Mouse (Mus musculus) G1E (cell line): ENCODE measurements around the gene Hist2h3b.

Experiments used
- CTCF ChIP-seq: IDR thresholded peaks from 2 replicates; pipeline ENCODE4 v1.5.1; 2012; ENCODE audit warnings: low read depth, low read length, inconsistent platforms, mixed read lengths
- POLR2AphosphoS5 ChIP-seq: IDR thresholded peaks from 2 replicates; pipeline ENCODE4 v1.6.1; 2012; ENCODE audit warnings: low read depth, low read length, inconsistent platforms; ENCODE audit not compliant: insufficient replicate concordance
- TAL1 ChIP-seq: conservative IDR thresholded peaks from 2 replicates; pipeline ENCODE4 v1.6.1; 2012; ENCODE audit warnings: low read depth, low read length, inconsistent platforms, mixed read lengths

DNA sequence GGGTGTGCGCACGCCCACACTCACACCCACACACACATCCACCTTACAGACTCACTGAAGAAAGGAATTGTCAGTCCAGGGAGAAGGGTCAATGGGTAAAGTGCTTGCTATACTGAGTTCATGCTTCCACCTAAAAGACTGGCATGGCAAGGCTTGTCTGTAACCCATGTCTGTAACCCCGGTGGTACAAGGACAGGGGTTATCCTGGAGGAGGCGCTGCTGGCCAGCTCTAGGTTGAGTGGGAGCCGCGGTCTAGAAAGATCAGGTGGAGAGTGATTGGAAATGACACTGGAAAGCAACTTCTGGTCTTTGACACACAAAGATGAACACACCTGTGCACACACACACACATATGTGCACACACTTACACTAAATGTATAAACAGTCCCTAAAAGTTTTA is 12.2 kb downstream of the Hist2h3b start:
- TF ChIP-seq CTCF (no peak), TAL1 (no peak), POLR2AphosphoS5 (no peak)
